Mouse (Mus musculus): ENCODE data around the gene Gm11733.

- TF ChIP-seq CTCF (IDR thresholded peaks at IDR 0.05; ENCODE audit: control insufficient read depth, insufficient read depth, insufficient read length) (no peak), CEBPB (IDR thresholded peaks at IDR 0.05; ENCODE audit: low read depth) (no peak), MYOG (IDR thresholded peaks at IDR 0.05; ENCODE audit: control insufficient read depth, extremely low read depth, insufficient read length) (no peak), MAX (IDR thresholded peaks at IDR 0.05) (no peak), MYOD1 (IDR thresholded peaks at IDR 0.05; ENCODE audit: control insufficient read depth, insufficient read length, low read depth) (no peak), USF1 (IDR thresholded peaks at IDR 0.05; ENCODE audit: low read depth) (no peak), FOSL1 (IDR thresholded peaks at IDR 0.05; ENCODE audit: insufficient read depth, low read length, poor library complexity, severe bottlenecking) (no peak)
Observed at GRCm38 (mm10) chr11:117515718-117516421, 31.7 kb downstream of the Gm11733 start.
